Mouse (Mus musculus) stomach, embryonic 14.5 days (tissue): ENCODE measurements around the gene Efcab14. TPM values are rescaled to one million over a fixed set of nuclear protein-coding genes. Genes with fewer than 3 reads are reported as not detected.

Source experiments
- ATAC-seq: fragments of 200-750 bp; cut with Nextera tagmentation; 2 replicates; pipeline ENCODE4 v1.8.0; 2017; ENCODE audit warnings: low read depth, moderate TSS enrichment; ENCODE audit not compliant: insufficient number of reproducible peaks, insufficient read depth, low FRiP score
- H3K27ac ChIP-seq: fragments of 300-500 bp; sonication (generic); 2 replicates; pipeline ENCODE4 v1.5.1; 2014; ENCODE audit warnings: mild to moderate bottlenecking, low read length, moderate library complexity, mixed read lengths
- H3K27me3 ChIP-seq: fragments of 300-500 bp; sonication (generic); 2 replicates; pipeline ENCODE4 v1.6.1; 2014; ENCODE audit warnings: low read length, control low read depth, mixed read lengths; ENCODE audit not compliant: control insufficient read depth, insufficient read depth
- H3K36me3 ChIP-seq: fragments of 300-500 bp; sonication (generic); 2 replicates; pipeline ENCODE4 v1.6.1; 2014; ENCODE audit warnings: mild to moderate bottlenecking, control low read depth, low read length, moderate library complexity, mixed read lengths; ENCODE audit not compliant: control insufficient read depth, insufficient read depth
- H3K4me1 ChIP-seq: fragments of 300-500 bp; sonication (generic); 2 replicates; pipeline ENCODE4 v1.6.1; 2014; ENCODE audit warnings: low read length, control low read depth, mixed read lengths; ENCODE audit not compliant: control insufficient read depth, insufficient read depth
- H3K4me2 ChIP-seq: fragments of 300-500 bp; sonication (generic); replicated peaks from 2 replicates; pipeline ENCODE4 v1.6.1; 2014; ENCODE audit warnings: low read depth, low read length, control low read depth
- H3K4me3 ChIP-seq: fragments of 300-500 bp; sonication (generic); 2 replicates; pipeline ENCODE4 v1.5.1; 2014; ENCODE audit warnings: low read depth, low read length, control low read depth
- H3K9ac ChIP-seq: fragments of 300-500 bp; sonication (generic); replicated peaks from 2 replicates; pipeline ENCODE4 v1.6.1; 2014; ENCODE audit warnings: low read depth, mild to moderate bottlenecking, control low read depth, low read length, moderate library complexity, mixed read lengths
- H3K9me3 ChIP-seq: fragments of 300-500 bp; sonication (generic); 2 replicates; pipeline ENCODE4 v1.6.1; 2016; ENCODE audit warnings: low read depth, low read length, control low read depth; ENCODE audit not compliant: control insufficient read depth
- whole genome bisulfite sequencing: fragments of 180-500 bp; shearing (Covaris S2); extraction: QIAGEN DNeasy Blood & Tissue Kit; methylation state at CpG from one replicate; pipeline ENCODE4 v1.1.7; 2014; 5-methylcytosine and 5-hydroxymethylcytosine counted together
- polyA plus RNA-seq: library from polyadenylated mRNA; unstranded; fragments of >200 nt; fragmentation: Nextera tagmentation; extraction: Ambion mirVana; gene quantifications from 2 replicates; pipeline ENCODE4 v1.2.1, GENCODE M21; 2014

Gene Efcab14
- polyA plus RNA-seq, 1 experiment from 2014 or later, result 55.7 TPM

DNA sequence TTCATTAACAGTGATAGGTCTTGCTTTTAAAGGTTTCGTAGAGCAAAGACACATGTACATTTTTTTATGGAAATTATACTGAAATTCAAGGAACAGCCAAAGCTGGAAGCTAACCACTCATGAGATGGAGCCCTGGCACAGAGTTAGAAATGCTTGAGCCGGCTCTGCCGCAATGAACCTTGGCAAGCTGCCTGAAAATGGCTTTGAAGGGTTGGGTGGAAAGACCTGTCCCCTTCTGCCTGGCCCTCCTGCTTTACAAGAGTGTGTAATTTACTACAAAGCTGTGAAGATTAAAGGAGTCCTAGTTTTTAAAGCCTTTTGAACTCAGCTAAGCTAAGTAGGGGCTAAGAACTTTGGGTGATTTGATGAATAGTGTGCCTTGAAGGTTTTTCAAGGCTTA lies 23.7 kb downstream of the Efcab14 start:
- Histone ChIP-seq H3K9ac (no peak overlapping the region), H3K4me1 (no peaks in the 10 kb centered on the region), H3K36me3 (peaks cover 23% of the 10 kb centered on the region), H3K9me3 (no peaks in the 10 kb centered on the region), H3K4me3 (no peak overlapping the region), H3K4me2 (no peak overlapping the region), H3K27me3 (no peaks in the 10 kb centered on the region), H3K27ac (no peak overlapping the region)
- no peak for ATAC-seq
- WGBS, result 68% methylated on average over 3 of the region's 3 CpGs

GRCm38 (mm10) chr4:115764581-115764980 lies 27.0 kb downstream of the Efcab14 start:
- H3K4me2 ChIP-seq, result no peak overlapping the region
- WGBS, result 94% methylated on average over 11 of the region's 11 CpGs
- H3K27me3 ChIP-seq, result no peaks in the 10 kb centered on the region
- no peak overlapping the region for H3K27ac ChIP-seq
- 0 out of 2 replicates have a peak, but pooled peaks cover 5% of the 10 kb centered on the region for H3K4me1 ChIP-seq
- ATAC-seq, result no peak
- no peak overlapping the region for H3K4me3 ChIP-seq
- H3K9me3 ChIP-seq, result no peaks in the 10 kb centered on the region
- no peak overlapping the region for H3K9ac ChIP-seq
- peaks cover 28% of the 10 kb centered on the region for H3K36me3 ChIP-seq

DNA sequence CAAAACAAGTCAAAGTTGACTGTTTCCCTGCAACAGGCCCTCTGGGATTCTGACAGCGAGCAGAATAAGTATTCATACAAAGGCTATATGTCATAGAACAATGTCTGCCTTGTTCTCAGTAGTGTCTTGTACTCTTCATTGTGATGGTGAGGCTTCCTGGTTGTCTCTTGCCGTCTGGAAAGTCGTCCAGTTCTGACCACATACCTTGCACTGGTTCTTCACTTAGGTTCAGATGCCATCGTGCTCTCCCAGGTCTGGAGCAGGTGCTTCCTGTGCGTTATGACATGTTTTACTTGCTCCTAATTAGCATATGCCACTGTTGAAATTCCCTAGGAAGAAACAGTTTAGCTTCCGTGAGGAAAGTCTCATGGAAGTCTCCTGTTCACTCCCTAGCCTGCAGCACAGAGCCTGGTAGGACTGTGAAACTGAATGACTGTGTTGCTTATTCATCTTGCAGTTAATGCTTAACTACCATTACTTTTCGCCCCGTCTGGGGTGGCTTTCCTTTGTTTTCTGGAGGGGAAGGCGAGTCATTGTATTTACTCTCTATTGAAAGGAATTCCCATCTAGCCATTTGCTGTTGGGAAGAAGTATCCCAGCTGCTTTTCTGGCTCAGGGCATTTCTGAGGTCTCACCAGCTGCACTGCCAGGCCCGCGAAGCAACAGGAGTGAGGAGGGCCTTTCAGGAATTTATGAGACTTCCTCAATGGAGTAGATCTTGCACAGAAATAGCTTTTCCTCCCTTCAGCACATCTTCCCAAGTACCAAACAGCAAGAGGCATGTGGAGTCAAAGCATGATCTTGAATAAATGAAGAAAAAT lies 30.3 kb downstream of the Efcab14 start:
- Histone ChIP-seq H3K36me3 (peaks cover 16% of the 10 kb centered on the region), H3K27me3 (no peaks in the 10 kb centered on the region), H3K9me3 (no peaks in the 10 kb centered on the region), H3K4me1 (0 out of 2 replicates have a peak, but pooled peaks cover 5% of the 10 kb centered on the region), H3K27ac (peak overlapping the region; percentile 80), H3K4me3 (no peak overlapping the region), H3K4me2 (peak overlapping the region; percentile 10; the same call in 1 of the 2 replicates), H3K9ac (no peak overlapping the region)
- 63% methylated on average over 11 of the region's 11 CpGs for WGBS
- ATAC-seq, result peak; percentile 86

DNA sequence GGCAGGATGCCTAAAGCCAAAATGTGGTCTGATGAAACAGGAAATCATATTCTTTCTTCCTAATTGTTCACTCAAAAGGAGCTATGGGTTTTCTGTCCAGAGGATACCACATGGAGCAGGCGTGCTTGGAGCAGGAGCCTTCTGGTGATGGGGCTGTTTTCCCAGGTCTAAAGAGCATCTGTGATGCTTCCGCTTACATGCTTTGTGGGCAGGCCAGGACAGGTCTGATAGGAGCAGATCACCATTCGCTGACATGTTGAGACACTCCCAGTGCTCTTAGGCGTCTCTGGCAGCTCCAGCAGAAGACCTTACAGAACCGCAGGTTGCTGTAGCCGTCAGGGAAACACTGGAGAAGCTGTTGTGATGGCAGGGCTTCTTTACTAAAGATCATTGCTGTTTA lies 37.5 kb downstream of the Efcab14 start:
- Histone ChIP-seq H3K27ac (no peak overlapping the region), H3K4me1 (no peaks in the 10 kb centered on the region), H3K27me3 (no peaks in the 10 kb centered on the region), H3K4me2 (no peak overlapping the region), H3K9ac (no peak overlapping the region), H3K4me3 (no peak overlapping the region), H3K9me3 (no peaks in the 10 kb centered on the region), H3K36me3 (peaks cover 8% of the 10 kb centered on the region; the same call in 1 of the 2 replicates)
- ATAC-seq, result no peak
- 78% methylated on average over 6 of the region's 6 CpGs for WGBS

DNA sequence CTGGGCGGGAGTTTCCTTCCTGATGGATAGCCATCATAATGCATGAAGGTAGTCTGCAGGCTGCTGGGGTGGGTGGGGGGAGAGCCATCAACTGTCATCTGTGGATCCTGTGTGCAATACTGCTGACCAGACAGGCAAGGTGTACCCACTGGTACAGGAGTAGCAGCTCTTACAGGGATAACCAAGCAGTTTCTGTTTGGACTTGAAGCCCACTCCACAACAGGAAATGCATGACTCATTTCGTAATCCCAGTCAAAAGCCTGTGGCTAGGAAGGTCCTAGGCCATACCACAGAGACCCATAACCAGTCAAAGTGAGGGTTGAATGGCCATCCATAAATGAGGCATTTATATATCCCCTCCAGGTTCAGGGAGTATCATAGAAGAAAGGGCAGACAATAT lies 40.1 kb downstream of the Efcab14 start:
- Histone ChIP-seq H3K4me1 (no peaks in the 10 kb centered on the region), H3K4me3 (no peak overlapping the region), H3K27ac (no peak overlapping the region), H3K27me3 (no peaks in the 10 kb centered on the region), H3K9ac (no peak overlapping the region), H3K9me3 (no peaks in the 10 kb centered on the region), H3K4me2 (no peak overlapping the region), H3K36me3 (peaks cover 8% of the 10 kb centered on the region; the same call in 1 of the 2 replicates)
- no peak for ATAC-seq
- WGBS, result 92% methylated on average over 2 of the region's 2 CpGs

- ATAC-seq, result no peak
- H3K27me3 ChIP-seq, result no peaks in the 10 kb centered on the region
- H3K9me3 ChIP-seq, result no peaks in the 10 kb centered on the region
- H3K36me3 ChIP-seq, result peaks cover 4% of the 10 kb centered on the region; the same call in 1 of the 2 replicates
- H3K4me3 ChIP-seq, result no peak overlapping the region
- no peak overlapping the region for H3K9ac ChIP-seq
- 41% methylated on average over 6 of the region's 6 CpGs for WGBS
- 0 out of 2 replicates have a peak, but pooled peaks cover 3% of the 10 kb centered on the region for H3K4me1 ChIP-seq
- H3K27ac ChIP-seq, result no peak overlapping the region
- H3K4me2 ChIP-seq, result no peak overlapping the region
Measured at GRCm38 (mm10) chr4:115780269-115780668, 42.7 kb downstream of the Efcab14 start.

DNA sequence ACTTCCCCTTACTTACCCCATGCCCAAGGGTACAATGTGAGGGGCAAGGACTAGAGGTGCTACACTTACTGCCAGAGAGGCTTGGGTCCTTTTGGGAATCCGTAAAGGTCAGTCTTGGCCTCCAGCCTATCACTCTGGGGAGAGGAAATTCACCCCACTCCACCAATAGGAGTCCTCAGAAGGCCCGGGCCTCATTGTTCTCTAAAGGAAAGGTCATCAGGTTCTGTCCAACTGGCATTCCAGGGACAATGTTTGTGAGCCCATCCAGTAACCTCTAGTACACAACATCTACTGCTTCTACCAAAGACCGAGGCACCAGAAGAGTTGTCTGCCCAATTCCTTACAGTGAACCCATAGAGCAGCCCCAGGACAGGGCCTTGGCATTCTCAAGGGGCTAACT lies 43.4 kb downstream of the Efcab14 start, which contains the start of gene Tex38:
Gene Tex38, minus strand, starts transcription at position 101 of the 400 bp plus-strand sequence.
- no peaks in the 10 kb centered on the region for H3K9me3 ChIP-seq
- peaks cover 4% of the 10 kb centered on the region; the same call in 1 of the 2 replicates for H3K36me3 ChIP-seq
- no peak within 1 kb of the TSS for H3K27ac ChIP-seq
- H3K4me2 ChIP-seq, result no peak within 1 kb of the TSS
- H3K9ac ChIP-seq, result no peak within 1 kb of the TSS
- no peak within 1 kb of the TSS for H3K4me3 ChIP-seq
- WGBS, result 87% methylated on average over 3 of the region's 3 CpGs
- no peaks in the 10 kb centered on the region for H3K27me3 ChIP-seq
- ATAC-seq, result no peak
- H3K4me1 ChIP-seq, result 0 out of 2 replicates have a peak, but pooled peaks cover 3% of the 10 kb centered on the region

- Histone ChIP-seq H3K4me2 (no peak overlapping the region), H3K27ac (no peak overlapping the region), H3K9me3 (no peaks in the 10 kb centered on the region), H3K4me3 (no peak overlapping the region), H3K4me1 (0 out of 2 replicates have a peak, but pooled peaks cover 3% of the 10 kb centered on the region), H3K27me3 (no peaks in the 10 kb centered on the region), H3K9ac (no peak overlapping the region), H3K36me3 (no peaks in the 10 kb centered on the region)
- WGBS, result 90% methylated on average over 5 of the region's 5 CpGs
- ATAC-seq, result no peak
Measured at GRCm38 (mm10) chr4:115782026-115782805, 44.7 kb downstream of the Efcab14 start.
